Mouse (Mus musculus): Measurements from ENCODE around the gene Ptpn14. TPM values are rescaled to one million over a fixed set of nuclear protein-coding genes. Genes with fewer than 3 reads are reported as not detected.

Gene Ptpn14
- polyA plus RNA-seq, 1 experiment from 2014 or later: 16.1 TPM

- peaks cover 19% of the 10 kb centered on the region for H3K4me1 ChIP-seq (ENCODE audit: insufficient read depth, low read length)
- H3K36me3 ChIP-seq (ENCODE audit: insufficient read depth, low read length): peaks cover 49% of the 10 kb centered on the region
- H3K27me3 ChIP-seq (ENCODE audit: insufficient read depth, low read length): no peaks in the 10 kb centered on the region
- H3K9me3 ChIP-seq (ENCODE audit: low read length): no peaks in the 10 kb centered on the region
- H3K9ac ChIP-seq (replicated peaks; ENCODE audit: low read length): no peak overlapping the region
- H3K27ac ChIP-seq (ENCODE audit: low read length): no peak overlapping the region
- H3K4me3 ChIP-seq (ENCODE audit: low read length): no peak overlapping the region
- no peak overlapping the region for H3K4me2 ChIP-seq (replicated peaks; ENCODE audit: low read depth, low read length)
- no peak for ATAC-seq (ENCODE audit: low FRiP score, low TSS enrichment)
- WGBS: 83% methylated on average over 8 of the region's 8 CpGs
Observed at GRCm38 (mm10) chr1:189873591-189873990, 145.5 kb downstream of the Ptpn14 start.

DNA sequence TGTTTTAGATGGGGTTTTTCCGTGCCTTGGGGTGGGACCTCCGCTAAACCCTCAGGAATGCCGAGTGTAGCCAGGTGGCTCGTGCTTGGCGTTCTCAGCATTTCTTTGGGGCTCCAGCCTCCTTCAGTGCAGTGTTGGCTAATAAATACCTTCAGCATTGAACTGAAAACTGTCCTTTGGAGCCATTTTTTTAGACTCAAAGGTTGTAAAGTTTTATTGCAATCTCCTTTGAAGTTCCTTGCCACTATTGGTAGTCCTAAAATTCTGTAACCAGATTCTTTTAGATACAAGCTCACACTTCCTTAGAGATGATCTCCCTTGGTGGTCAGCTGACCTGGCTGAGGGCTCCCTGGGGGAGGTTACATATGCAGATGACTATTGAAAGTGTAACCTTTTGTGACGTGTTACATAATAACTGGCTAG, 147.4 kb downstream of the Ptpn14 start:
- peak overlapping the region; percentile 63 for H3K27ac ChIP-seq (ENCODE audit: low read length)
- peaks cover 30% of the 10 kb centered on the region for H3K4me1 ChIP-seq (ENCODE audit: insufficient read depth, low read length)
- no peak for ATAC-seq (ENCODE audit: low FRiP score, low TSS enrichment)
- peaks cover 34% of the 10 kb centered on the region for H3K36me3 ChIP-seq (ENCODE audit: insufficient read depth, low read length)
- no peak overlapping the region for H3K4me2 ChIP-seq (replicated peaks; ENCODE audit: low read depth, low read length)
- no peaks in the 10 kb centered on the region for H3K27me3 ChIP-seq (ENCODE audit: insufficient read depth, low read length)
- H3K9me3 ChIP-seq (ENCODE audit: low read length): no peaks in the 10 kb centered on the region
- H3K4me3 ChIP-seq (ENCODE audit: low read length): no peak overlapping the region
- no peak overlapping the region for H3K9ac ChIP-seq (replicated peaks; ENCODE audit: low read length)
- 13% methylated on average over 6 of the region's 6 CpGs for WGBS

DNA sequence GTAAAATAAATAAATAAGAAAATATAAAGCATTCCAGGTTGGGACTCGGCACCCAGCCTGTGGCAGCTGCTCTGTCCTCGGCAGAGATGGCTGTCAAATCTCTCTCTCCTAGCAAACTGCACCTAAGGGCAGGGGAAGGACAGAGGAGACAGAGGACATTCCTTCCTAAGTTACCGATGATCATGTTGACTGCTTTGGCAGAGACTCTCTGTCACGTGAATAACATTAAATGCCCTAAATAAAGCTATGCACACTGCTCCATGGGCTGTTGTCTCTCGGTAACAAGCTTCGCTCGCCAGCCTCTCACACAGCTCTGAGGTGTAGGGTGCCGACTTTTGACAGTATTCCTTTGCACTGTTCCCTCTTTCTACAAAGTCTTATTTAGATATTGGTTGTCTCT, 148.1 kb downstream of the Ptpn14 start:
- Histone ChIP-seq H3K27ac (ENCODE audit: low read length) (no peak overlapping the region), H3K27me3 (ENCODE audit: insufficient read depth, low read length) (no peaks in the 10 kb centered on the region), H3K9me3 (ENCODE audit: low read length) (no peaks in the 10 kb centered on the region), H3K9ac (replicated peaks; ENCODE audit: low read length) (no peak overlapping the region), H3K4me2 (replicated peaks; ENCODE audit: low read depth, low read length) (no peak overlapping the region), H3K4me3 (ENCODE audit: low read length) (no peak overlapping the region), H3K36me3 (ENCODE audit: insufficient read depth, low read length) (peaks cover 27% of the 10 kb centered on the region), H3K4me1 (ENCODE audit: insufficient read depth, low read length) (peaks cover 35% of the 10 kb centered on the region)
- ATAC-seq (ENCODE audit: low FRiP score, low TSS enrichment): no peak
- 69% methylated on average over 8 of the region's 8 CpGs for WGBS

GRCm38 (mm10) chr1:189879212-189879611, 151.1 kb downstream of the Ptpn14 start:
- Histone ChIP-seq H3K4me1 (ENCODE audit: insufficient read depth, low read length) (peaks cover 40% of the 10 kb centered on the region), H3K36me3 (ENCODE audit: insufficient read depth, low read length) (peaks cover 5% of the 10 kb centered on the region; the same call in 1 of the 2 replicates), H3K4me3 (ENCODE audit: low read length) (no peak overlapping the region), H3K27ac (ENCODE audit: low read length) (0 out of 2 replicates have a peak overlapping the region, but pooled peaks have one; percentile 56), H3K4me2 (replicated peaks; ENCODE audit: low read depth, low read length) (no peak overlapping the region), H3K9me3 (ENCODE audit: low read length) (no peaks in the 10 kb centered on the region), H3K27me3 (ENCODE audit: insufficient read depth, low read length) (no peaks in the 10 kb centered on the region), H3K9ac (replicated peaks; ENCODE audit: low read length) (no peak overlapping the region)
- 0 out of 2 replicates have a peak, but pooled peaks have one; percentile 20 for ATAC-seq (ENCODE audit: low FRiP score, low TSS enrichment)
- 60% methylated on average over 2 of the region's 2 CpGs for WGBS

- ATAC-seq (ENCODE audit: low FRiP score, low TSS enrichment): peak; percentile 67
- Histone ChIP-seq H3K4me2 (replicated peaks; ENCODE audit: low read depth, low read length) (no peak overlapping the region), H3K27ac (ENCODE audit: low read length) (peak overlapping the region; percentile 57)
Observed at GRCm38 (mm10) chr1:189879965-189880364, 151.9 kb downstream of the Ptpn14 start.

DNA sequence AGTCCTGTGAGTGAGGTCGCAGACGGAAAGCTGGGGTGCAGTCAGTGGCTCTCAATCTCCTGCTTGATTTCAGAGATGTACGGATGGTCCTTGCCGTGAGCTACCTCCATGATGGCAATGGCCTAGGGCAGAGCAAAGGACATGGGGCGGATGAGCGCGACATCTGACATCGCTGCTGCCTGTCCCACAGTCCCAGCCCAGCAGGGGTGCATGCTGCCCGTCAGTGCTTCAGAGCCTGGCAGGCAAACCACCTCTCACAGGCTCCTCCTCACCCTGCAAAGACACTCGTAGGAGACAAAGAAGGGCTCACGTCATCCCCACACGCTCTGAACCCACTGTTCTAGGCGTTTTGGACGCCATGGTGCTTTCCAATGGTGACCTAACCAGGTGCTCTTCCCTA, 152.7 kb downstream of the Ptpn14 start:
- Histone ChIP-seq H3K4me1 (ENCODE audit: insufficient read depth, low read length) (peaks cover 26% of the 10 kb centered on the region), H3K27ac (ENCODE audit: low read length) (peak overlapping the region; percentile 57; the same call in 1 of the 2 replicates), H3K4me3 (ENCODE audit: low read length) (no peak overlapping the region), H3K9ac (replicated peaks; ENCODE audit: low read length) (no peak overlapping the region; the same call in 1 of the 2 replicates), H3K4me2 (replicated peaks; ENCODE audit: low read depth, low read length) (no peak overlapping the region), H3K27me3 (ENCODE audit: insufficient read depth, low read length) (no peaks in the 10 kb centered on the region), H3K36me3 (ENCODE audit: insufficient read depth, low read length) (peaks cover 5% of the 10 kb centered on the region; the same call in 1 of the 2 replicates), H3K9me3 (ENCODE audit: low read length) (no peaks in the 10 kb centered on the region)
- ATAC-seq (ENCODE audit: low FRiP score, low TSS enrichment): no peak
- WGBS: 76% methylated on average over 14 of the region's 14 CpGs

More at GRCm38 (mm10) chr1:189879965-189880364, 151.9 kb downstream of the Ptpn14 start:
- no peak overlapping the region for H3K4me3 ChIP-seq (ENCODE audit: low read length)
- H3K27me3 ChIP-seq (ENCODE audit: insufficient read depth, low read length): no peaks in the 10 kb centered on the region
- H3K9ac ChIP-seq (replicated peaks; ENCODE audit: low read length): no peak overlapping the region
- no peaks in the 10 kb centered on the region for H3K9me3 ChIP-seq (ENCODE audit: low read length)
- peaks cover 33% of the 10 kb centered on the region for H3K4me1 ChIP-seq (ENCODE audit: insufficient read depth, low read length)
- WGBS: 32% methylated on average over 8 of the region's 8 CpGs
- H3K36me3 ChIP-seq (ENCODE audit: insufficient read depth, low read length): peaks cover 5% of the 10 kb centered on the region; the same call in 1 of the 2 replicates

DNA sequence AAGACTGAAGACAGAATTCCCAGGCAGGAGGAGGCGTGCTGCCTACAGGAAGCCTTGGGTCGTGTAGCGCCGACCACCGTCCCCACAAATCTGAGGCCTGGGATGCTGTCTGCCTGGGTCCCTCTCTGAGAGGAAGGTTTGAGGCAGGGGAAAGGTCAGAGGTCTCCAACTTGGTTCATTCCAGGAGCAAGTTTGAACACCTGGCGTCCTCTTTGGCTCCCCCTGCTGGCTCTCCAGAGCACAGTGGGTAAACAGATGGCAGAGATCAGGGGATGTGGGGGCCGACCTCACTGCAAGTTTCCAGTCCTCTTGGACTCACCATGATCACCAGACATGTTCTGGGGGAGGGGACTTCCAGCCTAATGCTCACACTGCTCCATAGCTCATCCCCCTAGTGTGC, 154.8 kb downstream of the Ptpn14 start:
- no peak overlapping the region for H3K4me2 ChIP-seq (replicated peaks; ENCODE audit: low read depth, low read length)
- peaks cover 21% of the 10 kb centered on the region for H3K4me1 ChIP-seq (ENCODE audit: insufficient read depth, low read length)
- no peak overlapping the region for H3K4me3 ChIP-seq (ENCODE audit: low read length)
- H3K36me3 ChIP-seq (ENCODE audit: insufficient read depth, low read length): no peaks in the 10 kb centered on the region
- 47% methylated on average over 7 of the region's 7 CpGs for WGBS
- no peaks in the 10 kb centered on the region for H3K9me3 ChIP-seq (ENCODE audit: low read length)
- ATAC-seq (ENCODE audit: low FRiP score, low TSS enrichment): peak; percentile 23; the same call in 1 of the 2 replicates
- no peaks in the 10 kb centered on the region for H3K27me3 ChIP-seq (ENCODE audit: insufficient read depth, low read length)
- no peak overlapping the region for H3K27ac ChIP-seq (ENCODE audit: low read length)
- H3K9ac ChIP-seq (replicated peaks; ENCODE audit: low read length): no peak overlapping the region

DNA sequence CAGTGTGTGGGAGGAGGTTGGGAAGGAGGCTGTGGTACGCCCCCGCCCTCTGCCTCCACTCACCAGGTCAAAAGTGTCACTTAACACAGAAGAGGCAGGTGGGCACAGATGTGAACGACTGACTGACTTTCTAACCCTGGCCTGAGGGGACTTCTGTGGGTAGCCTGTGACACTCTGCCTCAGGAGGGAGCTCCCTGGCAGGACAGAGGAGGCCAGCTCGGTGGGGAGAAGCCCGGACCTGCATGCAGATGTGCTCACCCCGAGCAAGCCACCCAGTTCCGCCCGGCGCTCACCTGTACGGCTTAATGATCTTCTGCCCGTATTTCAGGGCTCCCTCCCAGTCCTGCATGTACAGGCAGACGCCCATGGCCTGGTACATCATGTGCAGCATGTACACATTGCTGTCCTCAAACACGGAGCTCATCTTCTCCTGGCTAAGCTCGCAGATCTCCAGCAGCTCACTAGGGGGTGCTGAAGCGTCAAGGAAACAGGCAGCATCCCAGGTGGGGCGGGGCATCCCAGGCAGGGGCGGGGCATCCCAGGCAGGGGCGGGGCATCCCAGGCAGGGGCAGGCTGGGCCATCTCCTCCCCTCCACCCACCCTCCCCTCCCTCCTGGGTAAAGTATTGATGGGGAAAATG, 155.6 kb downstream of the Ptpn14 start:
- no peak overlapping the region for H3K4me2 ChIP-seq (replicated peaks; ENCODE audit: low read depth, low read length)
- peak; percentile 24; the same call in 1 of the 2 replicates for ATAC-seq (ENCODE audit: low FRiP score, low TSS enrichment)
- H3K27me3 ChIP-seq (ENCODE audit: insufficient read depth, low read length): no peaks in the 10 kb centered on the region
- no peak overlapping the region for H3K4me3 ChIP-seq (ENCODE audit: low read length)
- H3K27ac ChIP-seq (ENCODE audit: low read length): no peak overlapping the region; the same call in 1 of the 2 replicates
- H3K4me1 ChIP-seq (ENCODE audit: insufficient read depth, low read length): peaks cover 21% of the 10 kb centered on the region
- WGBS: 35% methylated on average over 18 of the region's 18 CpGs
- no peaks in the 10 kb centered on the region for H3K36me3 ChIP-seq (ENCODE audit: insufficient read depth, low read length)
- no peak overlapping the region for H3K9ac ChIP-seq (replicated peaks; ENCODE audit: low read length)
- no peaks in the 10 kb centered on the region for H3K9me3 ChIP-seq (ENCODE audit: low read length)

- 68% methylated on average over 13 of the region's 13 CpGs for WGBS
- Histone ChIP-seq H3K4me1 (ENCODE audit: insufficient read depth, low read length) (peaks cover 20% of the 10 kb centered on the region), H3K36me3 (ENCODE audit: insufficient read depth, low read length) (no peaks in the 10 kb centered on the region), H3K27me3 (ENCODE audit: insufficient read depth, low read length) (no peaks in the 10 kb centered on the region), H3K9ac (replicated peaks; ENCODE audit: low read length) (no peak overlapping the region), H3K4me3 (ENCODE audit: low read length) (no peak overlapping the region), H3K9me3 (ENCODE audit: low read length) (no peaks in the 10 kb centered on the region), H3K27ac (ENCODE audit: low read length) (no peak overlapping the region), H3K4me2 (replicated peaks; ENCODE audit: low read depth, low read length) (no peak overlapping the region)
- ATAC-seq (ENCODE audit: low FRiP score, low TSS enrichment): no peak
Observed at GRCm38 (mm10) chr1:189884951-189885350, 156.9 kb downstream of the Ptpn14 start.

DNA sequence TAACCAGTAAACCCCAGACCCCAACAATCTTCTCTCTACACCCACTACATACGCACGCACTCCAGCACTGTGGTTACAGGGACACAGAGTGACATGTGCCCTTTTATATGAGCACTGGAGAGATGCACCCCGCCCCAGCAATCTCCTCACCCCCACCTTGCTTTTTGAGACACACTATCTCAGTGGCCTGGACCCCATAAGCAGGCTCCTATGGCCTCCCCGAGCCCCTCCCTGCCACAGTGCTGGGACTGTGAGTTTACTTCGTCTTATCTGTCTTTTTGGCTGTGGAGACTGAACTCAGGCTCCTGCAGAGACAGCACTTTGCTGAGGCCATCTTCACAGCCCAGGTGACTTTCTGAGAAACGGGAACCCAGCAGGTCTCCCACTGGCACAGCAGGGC, 157.9 kb downstream of the Ptpn14 start:
- WGBS: 88% methylated on average over 6 of the region's 6 CpGs
- H3K4me3 ChIP-seq (ENCODE audit: low read length): no peak overlapping the region
- no peak overlapping the region for H3K9ac ChIP-seq (replicated peaks; ENCODE audit: low read length)
- no peak overlapping the region for H3K4me2 ChIP-seq (replicated peaks; ENCODE audit: low read depth, low read length)
- ATAC-seq (ENCODE audit: low FRiP score, low TSS enrichment): no peak
- no peaks in the 10 kb centered on the region for H3K27me3 ChIP-seq (ENCODE audit: insufficient read depth, low read length)
- no peaks in the 10 kb centered on the region for H3K36me3 ChIP-seq (ENCODE audit: insufficient read depth, low read length)
- H3K4me1 ChIP-seq (ENCODE audit: insufficient read depth, low read length): peaks cover 9% of the 10 kb centered on the region
- no peaks in the 10 kb centered on the region for H3K9me3 ChIP-seq (ENCODE audit: low read length)
- H3K27ac ChIP-seq (ENCODE audit: low read length): no peak overlapping the region

Data from kidney, embryonic 16.5 days (tissue).